Mouse (Mus musculus) frontal cortex, adult (tissue): ENCODE results near the gene Car14.
"Not testable (repeated sequence)": the region's sequence is repeated elsewhere in the genome, so short reads cannot be mapped to it uniquely, and the experiment has no call there.

Experiments used
- ATAC-seq: cut with Nextera tagmentation; 2 replicates; pipeline ENCODE4 v1.9.2; 2017; ENCODE audit warnings: mild to moderate bottlenecking, moderate library complexity, mixed read lengths; ENCODE audit not compliant: low TSS enrichment

Gene Car14

GRCm38 (mm10) chr3:95891211-95892065 lies 13.1 kb downstream of the Car14 start, which contains the start of gene BC028528:
Gene BC028528, minus strand, starts transcription at chr3:95892005.
- ATAC-seq: no peak

GRCm38 (mm10) chr3:95889664-95890063 lies 14.8 kb downstream of the Car14 start:
- ATAC-seq: no peak

DNA sequence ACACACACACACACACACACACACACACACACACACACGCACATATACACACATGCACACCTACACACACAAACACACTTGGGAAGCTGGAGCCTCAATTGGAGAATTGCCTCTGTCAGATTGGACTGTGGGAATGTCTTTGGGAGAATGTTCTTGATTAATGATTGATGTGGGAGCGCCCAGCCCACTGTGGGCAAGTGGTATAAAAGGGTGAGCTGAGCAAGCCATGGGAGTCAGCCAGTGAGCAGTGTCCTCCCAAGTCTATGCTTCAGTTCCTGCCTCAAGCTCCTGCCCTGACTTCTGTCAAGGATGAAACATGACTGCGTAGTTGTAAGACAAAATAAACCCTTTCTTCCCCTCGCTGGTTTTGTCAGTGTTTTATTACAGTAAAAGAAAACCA lies 16.9 kb downstream of the Car14 start:
- no peak for ATAC-seq

DNA sequence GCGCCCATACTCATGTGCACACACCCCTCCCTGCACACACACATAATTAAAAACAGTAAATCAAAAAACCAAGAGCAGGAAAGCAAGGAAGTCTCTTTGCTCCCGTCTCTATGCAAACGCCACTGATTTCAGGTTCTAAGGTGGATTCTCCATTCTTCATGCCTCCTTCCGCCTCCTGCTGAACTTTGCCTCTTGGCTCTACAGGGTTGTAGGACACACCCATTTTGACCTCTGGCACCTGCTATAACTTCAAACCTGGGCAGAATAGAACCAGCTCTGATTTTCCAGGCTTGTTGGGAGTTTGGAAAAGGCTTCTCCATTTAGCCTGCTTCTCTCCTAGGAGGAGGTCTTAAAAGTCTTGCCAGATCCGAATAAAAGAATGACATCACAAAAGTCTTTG lies 20.1 kb downstream of the Car14 start:
- ATAC-seq: no peak

GRCm38 (mm10) chr3:95882816-95883425 lies 21.6 kb downstream of the Car14 start:
- ATAC-seq: peak; percentile 33; the same call in 1 of the 2 replicates

- peak; percentile 88 for ATAC-seq
Measured at GRCm38 (mm10) chr3:95881979-95882815, 22.3 kb downstream of the Car14 start, which contains the start of gene Ciart. Gene Ciart, minus strand, starts transcription at chr3:95882251.

DNA sequence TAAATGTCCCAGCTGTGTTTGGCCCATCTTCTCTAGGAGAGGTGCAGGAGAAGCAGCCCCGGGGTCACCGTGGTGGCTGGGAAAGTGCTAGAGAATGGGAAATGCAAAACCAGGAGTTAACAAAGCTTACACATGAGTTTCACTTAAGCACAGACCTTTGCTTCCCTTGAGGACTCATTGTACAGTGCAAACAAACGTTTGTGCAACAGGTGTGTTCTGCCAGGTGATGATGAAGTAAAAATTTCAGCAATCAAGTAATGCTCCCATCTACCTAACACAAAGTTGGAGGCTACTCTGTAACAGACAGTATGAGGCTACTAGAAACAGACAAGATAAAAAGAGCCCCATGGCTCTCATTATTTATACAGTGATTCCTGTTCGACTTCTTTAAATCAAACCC lies 25.4 kb downstream of the Car14 start:
- no peak for ATAC-seq

DNA sequence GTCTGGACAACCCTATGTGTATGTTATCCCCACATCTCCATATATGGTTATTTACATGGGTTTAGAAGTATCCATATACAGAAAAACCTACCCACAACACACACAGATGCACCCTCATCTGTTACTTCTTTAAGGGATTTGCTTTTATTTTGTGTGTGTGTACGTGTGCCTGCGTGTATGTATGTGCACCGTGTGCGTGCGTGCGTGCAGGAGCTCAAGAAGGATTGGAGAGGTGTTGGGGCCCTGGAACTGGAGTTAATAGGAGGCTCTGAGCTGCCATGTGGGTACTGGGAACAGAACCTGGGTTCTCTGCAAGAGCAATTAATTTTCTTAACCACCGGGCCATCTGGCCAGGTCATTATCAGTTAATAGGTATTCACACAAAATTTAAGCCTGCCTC lies 32.4 kb downstream of the Car14 start:
- ATAC-seq: no peak

DNA sequence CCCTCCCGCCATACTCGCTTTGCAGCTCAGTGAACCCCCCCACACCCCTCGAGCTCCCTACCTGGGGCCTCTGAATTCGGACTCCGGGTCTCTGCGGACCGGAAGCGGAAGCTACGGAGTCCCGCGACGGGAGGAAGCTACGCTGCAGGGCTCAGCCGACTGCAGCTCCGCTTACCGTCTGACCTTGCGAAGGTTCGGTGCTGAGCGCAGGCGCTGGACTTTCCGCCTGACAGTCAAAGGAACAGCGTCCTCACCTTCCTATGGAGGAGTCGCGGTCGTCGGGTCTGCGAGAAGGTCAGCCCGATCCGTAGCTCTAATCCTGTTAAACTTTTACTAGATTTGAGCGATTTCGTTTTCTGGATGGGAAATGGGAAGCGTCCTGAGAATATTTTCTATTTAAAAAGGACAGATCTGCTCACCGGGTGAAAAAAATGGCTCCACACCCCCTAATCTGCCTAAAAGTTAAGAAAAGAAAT lies 33.1 kb downstream of the Car14 start, which contains the start of gene Mrps21:
Mrps21 (minus strand) TSS at position 128 of the 476 bp plus-strand sequence.
- ATAC-seq: peak; percentile 97

- no peak for ATAC-seq
Measured at GRCm38 (mm10) chr3:95870976-95871375, 33.5 kb downstream of the Car14 start.

DNA sequence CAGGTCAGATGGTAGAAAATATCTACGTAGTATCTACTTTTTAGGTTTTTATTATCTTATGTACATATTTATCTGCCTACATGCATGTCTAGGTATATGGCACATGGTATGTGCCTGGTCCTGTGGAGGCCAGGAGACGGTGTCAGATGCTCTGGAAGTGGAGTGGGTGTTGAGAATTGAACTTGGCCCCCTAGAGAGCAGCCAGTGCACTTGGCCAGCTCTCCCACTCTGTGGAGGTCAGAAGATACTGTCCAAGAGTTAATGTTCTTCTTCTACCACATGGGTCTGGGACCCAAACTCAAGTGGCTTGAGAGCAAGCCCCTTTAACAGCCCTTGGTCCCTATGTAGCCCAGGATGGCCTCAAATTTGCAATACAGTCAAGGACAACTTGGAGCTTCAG lies 37.1 kb downstream of the Car14 start:
- ATAC-seq: no peak

GRCm38 (mm10) chr3:95866071-95866470 lies 38.4 kb downstream of the Car14 start:
- ATAC-seq: no peak

DNA sequence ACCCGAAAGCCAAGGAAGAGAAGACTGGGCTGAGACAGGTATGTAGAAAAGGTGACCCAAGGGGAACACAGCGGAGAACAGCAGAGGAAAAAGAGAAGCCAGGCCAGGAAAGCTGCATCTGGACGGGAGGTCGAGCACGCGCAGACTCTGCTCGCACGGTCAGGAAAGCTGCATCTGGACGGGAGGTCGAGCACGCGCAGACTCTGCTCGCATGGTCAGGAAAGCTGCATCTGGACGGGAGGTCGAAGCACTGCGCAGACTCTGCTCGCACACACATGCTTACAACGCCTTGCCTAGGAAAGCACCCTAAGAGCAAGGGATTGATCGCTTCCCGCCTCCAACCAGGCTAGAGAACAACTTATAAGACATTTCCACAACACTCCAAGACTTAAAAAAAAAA lies 38.9 kb downstream of the Car14 start:
- ATAC-seq: no peak

GRCm38 (mm10) chr3:95865050-95865449 lies 39.4 kb downstream of the Car14 start:
- ATAC-seq: peak; percentile 87

DNA sequence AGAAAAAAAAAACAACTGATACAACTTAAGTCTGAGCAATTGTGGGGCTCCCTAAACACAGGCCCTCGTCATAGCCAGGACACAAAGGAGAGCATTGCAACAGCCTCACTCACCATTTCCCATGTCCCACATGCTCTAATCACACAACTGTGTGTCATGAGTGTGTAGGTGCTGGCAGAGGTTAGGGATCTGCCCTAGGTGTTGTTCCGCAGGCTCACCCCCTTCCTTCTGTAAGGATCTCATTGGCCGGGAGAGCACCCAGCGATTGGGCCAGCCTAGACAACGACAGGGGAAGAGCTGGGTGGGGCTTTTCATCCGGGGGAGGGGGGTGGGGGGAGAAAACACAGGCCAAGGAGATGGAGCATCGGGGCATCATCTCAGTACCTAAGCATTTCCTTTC lies 40.9 kb downstream of the Car14 start:
- no peak for ATAC-seq

- no peak for ATAC-seq
Measured at GRCm38 (mm10) chr3:95861796-95862195, 42.7 kb downstream of the Car14 start.

- no peak for ATAC-seq
Measured at GRCm38 (mm10) chr3:95861216-95861615, 43.3 kb downstream of the Car14 start.

- ATAC-seq: no peak
Measured at GRCm38 (mm10) chr3:95860323-95860722, 44.2 kb downstream of the Car14 start.

DNA sequence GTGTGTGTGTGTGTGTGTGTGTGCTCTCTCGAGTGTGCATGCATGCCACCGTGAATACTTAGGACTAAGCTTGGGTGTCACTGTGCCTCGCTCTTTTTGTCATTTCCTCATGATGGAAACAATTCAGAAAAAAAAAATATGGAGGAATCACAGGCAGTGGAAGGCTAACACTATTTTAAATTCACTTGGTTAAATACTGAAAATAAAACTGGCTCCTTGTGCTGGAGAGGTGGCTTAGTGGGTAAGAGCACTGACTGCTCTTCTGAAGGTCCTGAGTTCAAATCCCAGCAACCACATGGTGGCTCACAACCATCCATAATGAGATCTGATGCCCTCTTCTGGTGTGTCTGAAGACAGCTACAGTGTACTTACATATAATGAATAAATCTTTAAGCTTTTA lies 46.2 kb downstream of the Car14 start:
- not testable (repeated sequence) for ATAC-seq

- ATAC-seq: not testable (repeated sequence)
Measured at GRCm38 (mm10) chr3:95857050-95857449, 47.4 kb downstream of the Car14 start.

- peak; percentile 13; the same call in 1 of the 2 replicates for ATAC-seq
Measured at GRCm38 (mm10) chr3:95856115-95856514, 48.4 kb downstream of the Car14 start.
